Mouse (Mus musculus) olfactory bulb, adult 2 months (tissue): ENCODE results near the gene Iqcg.

ENCODE experiments used
- CTCF ChIP-seq: fragments of 200-500 bp; IDR thresholded peaks from 2 replicates; pipeline ENCODE4 v1.5.1; 2012; ENCODE audit warnings: low read depth, mild to moderate bottlenecking, low read length, moderate library complexity; ENCODE audit not compliant: insufficient read depth
- POLR2A ChIP-seq: fragments of 200-500 bp; IDR thresholded peaks from 2 replicates; pipeline ENCODE4 v1.6.1; 2012; ENCODE audit warnings: mild to moderate bottlenecking, low read depth, low read length, moderate library complexity; ENCODE audit not compliant: insufficient read depth

- TF ChIP-seq CTCF, result no peak
- no peak for TF ChIP-seq POLR2A
Observed at GRCm38 (mm10) chr16:33085666-33086065, 29.6 kb upstream of the Iqcg start.
